Mouse (Mus musculus) liver, adult 2 months (tissue): ENCODE results near the gene Znrf1.

ENCODE experiments used
- CTCF ChIP-seq: fragments of 200-500 bp; IDR thresholded peaks from 2 replicates; pipeline ENCODE4 v1.5.1; 2011; ENCODE audit warnings: low read depth, low read length, control low read depth
- POLR2A ChIP-seq: fragments of 200-500 bp; IDR thresholded peaks from 2 replicates; pipeline ENCODE4 v1.6.1; 2011; ENCODE audit warnings: low read length, control low read depth; ENCODE audit not compliant: insufficient read depth; ENCODE audit errors: extremely low read depth

GRCm38 (mm10) chr8:111631589-111631988, 95.7 kb downstream of the Znrf1 start:
- TF ChIP-seq CTCF = no peak
- no peak for TF ChIP-seq POLR2A
